Mouse (Mus musculus) right cerebral cortex, postnatal 14 days (tissue): ENCODE measurements around the gene Gm10053.

Experiments
- DNase-seq: peaks from one replicate; pipeline ENCODE4 v3.0.0; 2022

The Gm10053 gene

DNA sequence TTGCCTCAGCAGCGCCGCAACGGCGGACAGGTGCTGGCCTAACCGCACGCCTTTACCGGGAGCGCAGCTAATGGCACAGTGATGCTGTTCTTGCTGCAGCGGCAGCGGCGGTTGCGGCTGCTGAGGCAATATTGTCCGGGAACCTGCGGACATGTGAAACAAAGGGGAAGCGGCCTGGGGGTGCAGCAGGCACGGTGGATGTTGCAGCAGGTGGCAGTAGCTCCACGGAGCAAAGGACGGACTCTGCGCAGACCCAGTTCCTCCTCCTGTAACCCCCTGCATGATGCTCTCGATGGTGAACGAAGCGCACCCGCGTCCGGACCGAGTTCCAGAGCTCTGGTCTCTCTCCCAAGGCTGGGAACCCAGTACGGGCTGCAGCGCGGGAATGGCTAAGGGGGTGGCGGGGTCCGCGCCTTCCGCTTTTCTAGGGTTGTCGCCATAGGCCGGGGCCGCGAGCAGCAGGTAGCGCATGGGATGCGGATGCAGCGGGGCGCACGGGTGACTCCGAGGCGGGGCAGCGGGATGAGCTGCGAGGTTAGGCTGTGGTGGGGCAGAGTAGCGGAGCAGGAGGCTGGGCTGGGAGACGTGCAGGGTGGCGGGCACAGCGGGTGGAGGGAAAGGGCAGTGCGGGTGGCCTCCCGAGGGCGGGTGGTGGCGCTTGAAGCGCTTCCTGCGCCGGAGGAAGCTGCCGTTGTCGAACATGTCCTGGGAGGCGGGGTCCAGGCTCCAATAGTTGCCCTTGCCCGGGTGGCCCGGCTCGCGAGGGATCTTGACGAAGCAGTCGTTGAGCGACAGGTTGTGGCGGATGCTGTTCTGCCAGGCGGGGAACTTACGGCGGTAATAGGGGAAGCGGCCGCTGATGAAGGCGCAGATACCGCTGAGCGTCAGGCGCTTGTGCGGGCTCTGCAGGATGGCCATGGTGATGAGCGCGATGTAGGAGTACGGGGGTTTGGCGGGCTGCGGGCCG lies 24.4 kb downstream of the Gm10053 start:
- no peak for DNase-seq

DNA sequence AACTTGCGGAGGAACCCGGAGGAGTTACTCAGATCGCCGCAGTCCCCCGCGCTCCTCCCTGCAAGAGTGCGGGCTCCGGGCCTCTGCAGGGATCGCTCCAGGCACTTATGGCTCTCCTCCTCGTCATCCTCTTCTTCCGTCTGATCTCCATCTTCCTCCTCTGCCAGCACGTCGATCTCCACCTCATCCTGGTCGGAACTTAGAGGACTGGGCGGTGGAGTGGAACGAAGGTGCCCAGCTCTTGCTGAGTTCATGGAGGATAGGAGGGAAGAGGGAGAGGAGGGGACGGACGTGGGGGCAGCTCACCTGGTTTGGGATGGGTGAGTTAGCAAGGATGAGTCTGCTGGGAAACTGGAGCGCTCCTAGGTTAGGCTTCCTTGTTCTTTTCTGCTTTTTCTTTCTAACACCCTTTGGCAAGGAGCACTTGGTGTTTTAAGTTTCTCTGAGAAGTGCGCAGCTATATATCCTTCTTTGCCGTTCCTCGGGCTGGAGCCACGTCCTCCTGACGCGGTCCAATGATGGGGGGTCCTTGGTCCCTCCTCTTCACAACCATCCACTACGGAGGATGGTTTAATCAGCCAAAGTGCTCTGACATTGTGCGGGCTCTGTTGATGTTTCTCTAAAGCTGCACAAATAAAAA lies 25.2 kb downstream of the Gm10053 start, which contains the start of gene Foxd4:
TSS of gene Foxd4 (minus strand) at position 617 of the 640 bp plus-strand sequence.
- no peak for DNase-seq

DNA sequence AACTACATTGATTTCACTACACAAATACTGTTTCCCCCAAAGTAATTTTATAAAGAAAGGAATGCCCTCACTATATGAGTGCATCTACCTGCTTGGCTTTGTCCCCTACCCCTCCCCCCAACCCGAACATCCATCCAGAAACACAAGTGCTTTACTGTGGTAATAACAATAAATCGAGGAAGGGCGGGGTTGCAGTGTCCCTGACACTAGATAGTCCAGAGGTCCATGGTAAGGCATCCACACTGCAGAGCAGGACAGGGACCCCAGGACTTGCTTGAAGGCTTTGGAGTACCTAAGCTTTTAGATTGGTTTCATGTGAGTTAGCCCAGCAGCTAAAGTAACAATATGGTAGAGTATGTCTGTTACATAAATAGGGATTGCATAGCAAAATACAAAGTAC lies 26.2 kb downstream of the Gm10053 start:
- DNase-seq, result no peak

DNA sequence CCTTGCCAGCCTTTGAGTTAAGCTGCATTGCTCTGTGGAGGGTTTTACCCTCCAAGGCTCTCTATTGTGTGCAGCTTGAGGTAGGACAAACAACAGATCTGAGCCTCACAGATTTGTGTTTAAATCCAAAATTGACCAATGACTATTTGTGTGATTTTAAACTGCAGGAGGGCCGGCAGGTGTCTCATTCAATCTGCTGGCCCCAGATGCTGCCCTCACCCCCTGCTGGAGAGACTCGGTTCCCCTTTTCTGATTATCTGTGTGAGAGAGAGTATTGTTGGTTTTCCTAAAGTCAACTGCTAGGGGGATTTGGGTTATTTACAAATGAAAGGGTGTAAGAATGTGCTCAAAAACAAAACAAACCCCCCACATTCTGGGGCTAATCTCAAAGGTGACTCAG lies 26.8 kb downstream of the Gm10053 start:
- DNase-seq, result no peak

DNA sequence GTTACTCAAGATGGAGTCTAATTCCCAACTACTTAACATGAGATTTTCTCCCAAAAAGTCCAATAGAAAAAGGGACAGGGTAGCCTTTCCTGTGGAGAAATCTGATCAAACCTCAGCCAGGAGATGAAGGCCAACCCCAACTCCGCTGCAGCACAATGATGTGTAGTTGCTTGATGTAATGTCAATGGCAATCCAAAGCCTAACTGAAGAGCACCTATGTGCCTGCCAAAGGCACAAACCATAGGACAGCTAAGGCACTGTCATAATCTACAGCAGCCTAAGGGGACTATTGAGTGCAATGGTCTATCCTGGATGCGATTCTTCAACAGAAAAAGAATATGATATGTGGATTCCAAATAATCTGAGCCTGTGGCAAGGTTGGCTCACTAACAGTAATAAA lies 27.3 kb downstream of the Gm10053 start:
- DNase-seq, result no peak

DNA sequence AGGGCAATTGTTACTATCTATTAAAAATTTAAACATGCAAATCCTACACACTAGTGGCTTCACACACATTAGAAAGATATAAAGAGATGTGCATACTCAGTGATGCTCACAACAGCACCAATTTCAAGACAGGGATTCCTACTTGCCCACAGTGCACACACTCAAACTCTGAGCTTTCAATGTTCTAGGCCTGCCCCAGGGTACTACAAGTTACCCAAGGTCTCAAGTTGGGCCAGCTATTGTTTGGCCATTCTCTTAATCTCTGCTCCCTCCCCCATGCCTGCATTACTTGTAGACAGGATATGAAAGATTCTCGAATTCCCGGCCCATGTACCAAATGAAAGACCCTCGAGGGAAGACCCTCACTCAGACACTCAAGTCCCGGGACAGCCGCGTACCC lies 32.2 kb downstream of the Gm10053 start:
- DNase-seq, result no peak

DNA sequence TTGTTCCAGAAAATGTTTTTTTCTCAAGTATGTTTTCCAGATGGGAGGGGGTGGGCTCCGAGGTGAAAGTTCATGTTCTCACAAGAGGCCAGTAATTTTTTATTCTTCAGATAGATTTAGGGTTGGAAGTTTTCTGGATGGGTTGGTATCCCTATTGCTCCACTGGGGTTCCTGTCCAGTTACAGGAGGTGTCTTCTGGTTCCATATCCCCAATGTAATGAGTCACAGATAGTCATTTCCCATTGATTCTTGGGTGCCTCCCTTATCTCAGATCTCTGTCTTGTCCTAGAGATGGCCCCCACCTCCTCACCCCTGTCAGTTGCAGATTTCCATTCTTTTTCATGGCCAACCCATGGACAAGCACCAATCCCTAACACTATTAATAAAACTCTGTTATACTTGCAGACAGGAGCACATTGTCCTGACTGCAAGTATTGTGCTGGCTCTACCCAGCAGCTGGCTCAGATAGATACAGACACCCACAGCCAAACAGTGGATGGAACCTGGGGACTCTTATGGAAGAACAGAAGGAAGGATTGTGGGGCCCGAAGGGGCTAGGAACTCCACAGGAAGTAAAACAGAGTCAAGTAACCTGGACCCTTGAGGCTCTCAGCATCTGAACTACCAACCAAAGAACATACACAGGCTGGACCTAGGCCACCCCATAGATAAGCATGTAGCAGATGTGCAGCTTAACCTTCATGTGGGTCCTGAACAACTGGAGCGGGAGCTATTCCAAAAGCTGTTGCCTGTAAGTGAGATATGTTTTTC lies 33.1 kb downstream of the Gm10053 start:
- DNase-seq, result no peak

DNA sequence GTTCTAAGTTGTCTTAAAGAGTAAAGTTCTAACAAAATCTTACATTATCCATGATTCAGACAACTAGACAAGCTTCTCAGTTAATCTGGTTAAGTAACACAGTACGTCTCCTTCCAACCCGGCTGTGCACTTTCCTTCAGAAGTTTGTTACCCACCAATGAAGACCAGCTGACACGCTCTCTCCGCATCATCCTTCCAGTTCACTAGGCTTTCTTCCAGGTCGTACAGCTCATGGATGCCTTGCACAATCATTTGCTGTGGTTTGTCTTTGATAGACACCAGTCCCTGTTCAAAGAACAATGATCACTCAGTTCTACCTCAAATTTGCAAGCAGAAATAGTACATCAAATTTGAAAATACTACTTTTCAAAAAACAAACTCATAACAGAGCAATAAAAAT lies 45.4 kb downstream of the Gm10053 start:
- DNase-seq, result no peak
